Mouse (Mus musculus) myocyte (in vitro differentiated cells): Measurements from ENCODE around the gene Zfp169. TPM values are rescaled to one million over a fixed set of nuclear protein-coding genes. Genes with fewer than 3 reads are reported as not detected.

ENCODE experiments used
- H3K27me3 ChIP-seq: one replicate; pipeline ENCODE4 v1.6.1; 2011; ENCODE audit not compliant: control insufficient read depth, insufficient read depth, insufficient read length
- H3K36me3 ChIP-seq: one replicate; pipeline ENCODE4 v1.6.1; 2011; ENCODE audit not compliant: control insufficient read depth, insufficient read depth
- H3K4me2 ChIP-seq: one replicate; pipeline ENCODE4 v1.6.1; 2011; ENCODE audit warnings: low read depth, control low read depth
- H3K4me3 ChIP-seq: one replicate; pipeline ENCODE4 v1.5.1; 2011; ENCODE audit warnings: mild to moderate bottlenecking, control low read depth, moderate library complexity
- H3K79me2 ChIP-seq: one replicate; pipeline ENCODE4 v1.6.1; 2011; ENCODE audit not compliant: control insufficient read depth, insufficient read depth
- H3ac ChIP-seq: one replicate; pipeline ENCODE4 v1.6.1; 2011; ENCODE audit not compliant: control insufficient read depth, insufficient read length
- CEBPB ChIP-seq: IDR thresholded peaks from 2 replicates; pipeline ENCODE4 v1.6.1; 2011; ENCODE audit warnings: mild to moderate bottlenecking, moderate library complexity; ENCODE audit not compliant: poor library complexity, insufficient read depth, severe bottlenecking
- E2F4 ChIP-seq: IDR thresholded peaks from one replicate; pipeline ENCODE4 v1.6.1; 2011; ENCODE audit warnings: mild to moderate bottlenecking, control low read depth, moderate library complexity; ENCODE audit not compliant: insufficient read depth
- MAX ChIP-seq: IDR thresholded peaks from one replicate; pipeline ENCODE4 v1.6.1; 2011; ENCODE audit warnings: low read depth, mild to moderate bottlenecking, control low read depth
- MYOD1 ChIP-seq, 3 experiments: IDR thresholded peaks; one replicate each; pipeline ENCODE4 v1.6.1; 2011; ENCODE audit warnings: control low read depth in 2 of 3, low read depth in 2 of 3, mild to moderate bottlenecking in 2 of 3, moderate library complexity in 1 of 3; ENCODE audit not compliant: insufficient read length in 2 of 3, control insufficient read depth in 1 of 3
- MYOG ChIP-seq, 3 experiments: IDR thresholded peaks; one replicate each; pipeline ENCODE4 v1.6.1; 2011; ENCODE audit warnings: control low read depth in 2 of 3, low read depth in 2 of 3, mild to moderate bottlenecking in 2 of 3; ENCODE audit not compliant: insufficient read length in 2 of 3, control insufficient read depth in 1 of 3, insufficient read depth in 1 of 3
- POLR2A ChIP-seq: IDR thresholded peaks from one replicate; pipeline ENCODE4 v1.6.1; 2011; ENCODE audit warnings: low read depth, mild to moderate bottlenecking, control low read depth, moderate library complexity; ENCODE audit not compliant: insufficient read length
- POLR2AphosphoS2 ChIP-seq: IDR thresholded peaks from one replicate; pipeline ENCODE4 v1.6.1; 2011; ENCODE audit warnings: low read depth, control low read depth; ENCODE audit not compliant: insufficient read length
- REST ChIP-seq: IDR thresholded peaks from one replicate; pipeline ENCODE4 v1.6.1; 2011; ENCODE audit warnings: mild to moderate bottlenecking, control low read depth, moderate library complexity; ENCODE audit not compliant: insufficient read depth, insufficient read length
- SRF ChIP-seq: IDR thresholded peaks from one replicate; pipeline ENCODE4 v1.6.1; 2011; ENCODE audit warnings: low read depth; ENCODE audit not compliant: control insufficient read depth, insufficient read length
- TCF12 ChIP-seq: IDR thresholded peaks from one replicate; pipeline ENCODE4 v1.6.1; 2011; ENCODE audit warnings: mild to moderate bottlenecking, control low read depth; ENCODE audit not compliant: poor library complexity, insufficient read depth, severe bottlenecking
- TCF3 ChIP-seq: IDR thresholded peaks from one replicate; pipeline ENCODE4 v1.6.1; 2011; ENCODE audit warnings: low read depth, control low read depth; ENCODE audit not compliant: insufficient read length
- USF1 ChIP-seq: IDR thresholded peaks from one replicate; pipeline ENCODE4 v1.6.1; 2011; ENCODE audit warnings: low read depth, mild to moderate bottlenecking, control low read depth, moderate library complexity
- polyA plus RNA-seq: library from polyadenylated mRNA; unstranded; fragments of >200 nt; fragmentation: generic; extraction: Trizol; gene quantifications from one replicate; pipeline ENCODE4 v1.2.1, GENCODE M21; 2012; ENCODE audit warnings: missing spikeins

Gene Zfp169
- polyA plus RNA-seq, 1 experiment: 1.6 TPM

GRCm38 (mm10) chr13:48466186-48466585 lies 47.1 kb downstream of the Zfp169 start:
- Histone ChIP-seq H3ac (no peak overlapping the region), H3K27me3 (peaks cover 16% of the 10 kb centered on the region), H3K36me3 (no peaks in the 10 kb centered on the region), H3K4me3 (no peak overlapping the region), H3K4me2 (no peak overlapping the region), H3K79me2 (no peaks in the 10 kb centered on the region)
- TF ChIP-seq POLR2AphosphoS2 (no peak), TCF3 (no peak), USF1 (no peak), MYOG (IDR thresholded peaks at IDR 0.05; ENCODE audit: control insufficient read depth in 1 of 3, insufficient read depth in 1 of 3, insufficient read length in 2 of 3, low read depth in 2 of 3) (no peak), E2F4 (no peak), MYOD1 (IDR thresholded peaks at IDR 0.05; ENCODE audit: control insufficient read depth in 1 of 3, insufficient read length in 2 of 3, low read depth in 2 of 3) (no peak), SRF (no peak), REST (no peak), MAX (no peak), CEBPB (no peak), POLR2A (no peak)

GRCm38 (mm10) chr13:48464170-48464569 lies 49.1 kb downstream of the Zfp169 start:
- Histone ChIP-seq H3K79me2 (no peaks in the 10 kb centered on the region), H3K27me3 (peaks cover 16% of the 10 kb centered on the region), H3K4me2 (no peak overlapping the region), H3K36me3 (no peaks in the 10 kb centered on the region), H3ac (no peak overlapping the region), H3K4me3 (no peak overlapping the region)
- TF ChIP-seq TCF3 (no peak), MYOD1 (IDR thresholded peaks at IDR 0.05; ENCODE audit: control insufficient read depth in 1 of 3, insufficient read length in 2 of 3, low read depth in 2 of 3) (no peak), REST (no peak), MYOG (IDR thresholded peaks at IDR 0.05; ENCODE audit: control insufficient read depth in 1 of 3, insufficient read depth in 1 of 3, insufficient read length in 2 of 3, low read depth in 2 of 3) (no peak), POLR2A (no peak), MAX (no peak), CEBPB (no peak), SRF (no peak), POLR2AphosphoS2 (no peak), E2F4 (no peak), TCF12 (no peak), USF1 (no peak)

GRCm38 (mm10) chr13:48459280-48459679 lies 54.0 kb downstream of the Zfp169 start:
- H3K4me3 ChIP-seq: no peak overlapping the region
- TF ChIP-seq E2F4: no peak
- no peak for TF ChIP-seq MAX
- TF ChIP-seq POLR2A: no peak

GRCm38 (mm10) chr13:48448119-48448518 lies 65.1 kb downstream of the Zfp169 start:
- H3K4me2 ChIP-seq: no peak overlapping the region
- H3K36me3 ChIP-seq: no peaks in the 10 kb centered on the region
- H3K4me3 ChIP-seq: no peak overlapping the region
- TF ChIP-seq CEBPB (peak; percentile 38; the same call in 1 of the 2 replicates), TCF3 (no peak), USF1 (peak; percentile 72), MYOD1 (IDR thresholded peaks at IDR 0.05; ENCODE audit: control insufficient read depth in 1 of 3, insufficient read length in 2 of 3, low read depth in 2 of 3) (no peak)
- H3K27me3 ChIP-seq: no peaks in the 10 kb centered on the region
- H3ac ChIP-seq: no peak overlapping the region
- no peaks in the 10 kb centered on the region for H3K79me2 ChIP-seq

More at GRCm38 (mm10) chr13:48459280-48459679, 54.0 kb downstream of the Zfp169 start:
- Histone ChIP-seq H3K36me3 (no peaks in the 10 kb centered on the region), H3K79me2 (no peaks in the 10 kb centered on the region), H3K4me2 (no peak overlapping the region), H3K27me3 (no peaks in the 10 kb centered on the region), H3ac (no peak overlapping the region)

- Histone ChIP-seq H3K36me3 (no peaks in the 10 kb centered on the region), H3K4me3 (no peak overlapping the region), H3ac (no peak overlapping the region), H3K4me2 (no peak overlapping the region), H3K27me3 (no peaks in the 10 kb centered on the region), H3K79me2 (no peaks in the 10 kb centered on the region)
- no peak for TF ChIP-seq MYOD1 (IDR thresholded peaks at IDR 0.05; ENCODE audit: control insufficient read depth in 1 of 3, insufficient read length in 2 of 3, low read depth in 2 of 3)
These were observed 69.3 kb downstream of the Zfp169 start for GRCm38 (mm10) chr13:48443996-48444395.

- no peaks in the 10 kb centered on the region for H3K79me2 ChIP-seq
- H3K27me3 ChIP-seq: peaks cover 5% of the 10 kb centered on the region
- no peak overlapping the region for H3K4me2 ChIP-seq
- no peak overlapping the region for H3K4me3 ChIP-seq
- TF ChIP-seq TCF3 (no peak), CEBPB (no peak), REST (no peak), MAX (no peak), E2F4 (no peak), POLR2AphosphoS2 (no peak), MYOG (IDR thresholded peaks at IDR 0.05; ENCODE audit: control insufficient read depth in 1 of 3, insufficient read depth in 1 of 3, insufficient read length in 2 of 3, low read depth in 2 of 3) (no peak)
- no peak overlapping the region for H3ac ChIP-seq
- H3K36me3 ChIP-seq: no peaks in the 10 kb centered on the region
These were observed 74.9 kb downstream of the Zfp169 start for GRCm38 (mm10) chr13:48438321-48438720.
